Mouse (Mus musculus) embryonic facial prominence, embryonic 13.5 days (tissue): ENCODE data around the gene Saxo2. TPM values are rescaled to one million over a fixed set of nuclear protein-coding genes. Genes with fewer than 3 reads are reported as not detected.

Experiments
- ATAC-seq: fragments of 200-750 bp; cut with Nextera tagmentation; 2 replicates; pipeline ENCODE4 v1.8.0; 2017; ENCODE audit warnings: low read depth; ENCODE audit not compliant: insufficient number of reproducible peaks, insufficient read depth, low FRiP score, low TSS enrichment
- H3K27ac ChIP-seq: fragments of 300-500 bp; sonication (generic); 2 replicates; pipeline ENCODE4 v1.5.1; 2015; ENCODE audit warnings: moderate library complexity, mild to moderate bottlenecking, inconsistent platforms
- H3K27me3 ChIP-seq: fragments of 300-500 bp; sonication (generic); 2 replicates; pipeline ENCODE4 v1.6.1; 2015; ENCODE audit warnings: mild to moderate bottlenecking, inconsistent platforms
- H3K36me3 ChIP-seq: fragments of 300-500 bp; sonication (generic); 2 replicates; pipeline ENCODE4 v1.6.1; 2015; ENCODE audit warnings: mild to moderate bottlenecking, inconsistent platforms
- H3K4me1 ChIP-seq: fragments of 300-500 bp; sonication (generic); 2 replicates; pipeline ENCODE4 v1.6.1; 2015; ENCODE audit warnings: inconsistent platforms
- H3K4me2 ChIP-seq: fragments of 300-500 bp; sonication (generic); 2 replicates; pipeline ENCODE4 v1.6.1; 2015; ENCODE audit warnings: moderate library complexity, mild to moderate bottlenecking, inconsistent platforms
- H3K4me3 ChIP-seq: fragments of 300-500 bp; sonication (generic); 2 replicates; pipeline ENCODE4 v1.5.1; 2015; ENCODE audit warnings: mild to moderate bottlenecking, inconsistent platforms
- H3K9ac ChIP-seq: fragments of 300-500 bp; sonication (generic); 2 replicates; pipeline ENCODE4 v1.6.1; 2015; ENCODE audit warnings: mild to moderate bottlenecking, inconsistent platforms
- H3K9me3 ChIP-seq: fragments of 300-500 bp; sonication (generic); 2 replicates; pipeline ENCODE4 v1.6.1; 2016; ENCODE audit warnings: inconsistent platforms
- WGBS: fragments of 180-500 bp; shearing (Covaris S2); methylation state at CpG from one replicate; pipeline ENCODE4 v1.1.7; 2015; ENCODE audit warnings: mixed read lengths; 5-methylcytosine and 5-hydroxymethylcytosine counted together
- polyA plus RNA-seq: library from polyadenylated mRNA; unstranded; fragments of >200 nt; fragmentation: Nextera tagmentation; extraction: Ambion mirVana; gene quantifications from 2 replicates; pipeline ENCODE4 v1.2.1, GENCODE M21; 2015

Saxo2 gene
- polyA plus RNA-seq, 1 experiment from 2014 or later = 7.1 TPM

GRCm38 (mm10) chr7:82625342-82625741 lies 23.0 kb downstream of the Saxo2 start:
- Histone ChIP-seq H3K9me3 (peaks cover 4% of the 10 kb centered on the region; the same call in 1 of the 2 replicates), H3K4me3 (no peak overlapping the region), H3K36me3 (no peaks in the 10 kb centered on the region), H3K4me1 (no peaks in the 10 kb centered on the region), H3K27me3 (no peaks in the 10 kb centered on the region), H3K9ac (no peak overlapping the region), H3K27ac (no peak overlapping the region), H3K4me2 (no peak overlapping the region)
- ATAC-seq = no peak
- WGBS = 12% methylated on average over 7 of the region's 7 CpGs

GRCm38 (mm10) chr7:82609629-82610028 lies 38.7 kb downstream of the Saxo2 start:
- Histone ChIP-seq H3K4me1 (no peaks in the 10 kb centered on the region), H3K27me3 (no peaks in the 10 kb centered on the region), H3K4me2 (no peak overlapping the region), H3K27ac (no peak overlapping the region), H3K9me3 (no peaks in the 10 kb centered on the region), H3K36me3 (no peaks in the 10 kb centered on the region), H3K9ac (no peak overlapping the region), H3K4me3 (no peak overlapping the region)
- WGBS = 68% methylated on average over 3 of the region's 3 CpGs
- ATAC-seq = no peak

- Histone ChIP-seq H3K27ac (no peak overlapping the region), H3K36me3 (no peaks in the 10 kb centered on the region), H3K9me3 (no peaks in the 10 kb centered on the region), H3K4me3 (no peak overlapping the region), H3K4me1 (no peaks in the 10 kb centered on the region; the same call in 1 of the 2 replicates), H3K9ac (no peak overlapping the region), H3K27me3 (no peaks in the 10 kb centered on the region; the same call in 1 of the 2 replicates), H3K4me2 (no peak overlapping the region)
- no peak for ATAC-seq
- 77% methylated on average over 6 of the region's 6 CpGs for WGBS
Observed at GRCm38 (mm10) chr7:82605425-82605824, 42.9 kb downstream of the Saxo2 start.

GRCm38 (mm10) chr7:82602008-82602407 lies 46.3 kb downstream of the Saxo2 start:
- H3K27me3 ChIP-seq = no peaks in the 10 kb centered on the region; the same call in 1 of the 2 replicates
- no peak for ATAC-seq
- no peak overlapping the region for H3K4me2 ChIP-seq
- WGBS = 75% methylated on average over 4 of the region's 4 CpGs
- no peak overlapping the region for H3K4me3 ChIP-seq
- H3K9me3 ChIP-seq = no peaks in the 10 kb centered on the region
- no peaks in the 10 kb centered on the region for H3K36me3 ChIP-seq
- no peak overlapping the region for H3K27ac ChIP-seq
- H3K9ac ChIP-seq = no peak overlapping the region
- H3K4me1 ChIP-seq = no peaks in the 10 kb centered on the region; the same call in 1 of the 2 replicates

GRCm38 (mm10) chr7:82590931-82591330 lies 57.4 kb downstream of the Saxo2 start:
- Histone ChIP-seq H3K4me3 (no peak overlapping the region), H3K4me2 (no peak overlapping the region), H3K36me3 (no peaks in the 10 kb centered on the region), H3K9ac (no peak overlapping the region), H3K27ac (no peak overlapping the region), H3K27me3 (no peaks in the 10 kb centered on the region), H3K4me1 (no peaks in the 10 kb centered on the region), H3K9me3 (no peaks in the 10 kb centered on the region)
- 88% methylated on average over 6 of the region's 6 CpGs for WGBS
- ATAC-seq = no peak

Other genes with a start within 250 kb of the Saxo2 start
- 25.0 and 25.5 TPM in 2 replicates for gene Efl1, start 86 bp upstream of the Saxo2 start, polyA plus RNA-seq
- 35.9 and 37.1 TPM in 2 replicates for gene Mex3b, start 218.8 kb upstream of the Saxo2 start, polyA plus RNA-seq